Mouse (Mus musculus) testis, adult 10 weeks (tissue): ENCODE data around the gene Ptpn23. TPM values are rescaled to one million over a fixed set of nuclear protein-coding genes. Genes with fewer than 3 reads are reported as not detected.

Experiments used
- polyA plus RNA-seq: library from polyadenylated mRNA; stranded (reverse); fragments of 350-450 nt; fragmentation: Illumina TruSeq; extraction: RNeasy Lipid Tissue Mini Kit (QIAGEN cat#74804); gene quantifications from one replicate; pipeline ENCODE4 v1.2.3, GENCODE M21; 2014; ENCODE audit warnings: low read depth, low replicate concordance

Ptpn23 gene
- 1.1 TPM for polyA plus RNA-seq

DNA sequence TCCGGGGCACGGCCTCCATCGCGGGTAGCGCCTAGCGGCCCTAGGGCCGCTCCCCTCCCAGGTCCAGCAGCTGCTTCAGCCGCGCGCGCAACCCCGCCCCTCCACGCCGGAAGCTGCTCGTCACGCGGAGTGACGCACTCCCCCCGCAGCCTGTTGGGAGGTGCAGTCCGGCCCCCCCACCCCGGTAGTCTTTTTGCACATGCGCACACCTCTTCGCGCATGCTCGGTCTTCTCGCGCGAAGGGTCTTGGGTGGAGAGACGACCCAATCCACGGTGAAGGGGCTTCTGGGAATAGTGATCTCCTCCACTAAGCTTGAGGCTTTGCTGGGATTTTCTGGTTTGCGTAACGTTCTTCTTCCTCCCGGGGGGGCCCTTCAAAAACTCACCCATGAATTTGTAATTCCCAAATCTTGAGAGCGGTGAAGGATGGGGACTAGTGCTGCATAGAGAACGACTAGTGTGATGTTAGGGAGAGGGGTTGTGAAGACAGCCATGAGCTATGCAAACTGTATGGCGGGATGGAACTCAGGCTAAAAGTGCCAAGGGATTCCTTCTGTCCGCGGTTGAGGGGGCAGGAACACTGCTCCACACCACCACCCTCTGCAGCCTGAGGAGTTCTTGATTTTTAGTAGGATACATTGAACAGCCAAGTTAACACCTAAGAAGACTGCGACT, at the start of gene Ptpn23:
Gene Ptpn23 (minus strand): TSS at position 115 of the 675 bp plus-strand sequence.

GRCm38 (mm10) chr9:110419511-110420112, 11.6 kb upstream of the Ptpn23 start, which contains the start of gene Ngp:
Ngp (plus strand) TSS chr9:110419747.

Other genes starting within 250 kb of the Ptpn23 start
- gene Cspg5, start 164.4 kb downstream of the Ptpn23 start, polyA plus RNA-seq: 1.4 TPM
- gene Elp6, start 103.0 kb downstream of the Ptpn23 start, polyA plus RNA-seq: 0.80 TPM
- gene Scap, start 74.9 kb downstream of the Ptpn23 start, polyA plus RNA-seq: 2.5 TPM
- not detected for gene Ngp, start 11.5 kb upstream of the Ptpn23 start, polyA plus RNA-seq
- 3.3 TPM for gene Klhl18, start 68.5 kb upstream of the Ptpn23 start, polyA plus RNA-seq
- gene Kif9, start 68.7 kb upstream of the Ptpn23 start, polyA plus RNA-seq: 181 TPM
- gene Setd2, start 124.4 kb upstream of the Ptpn23 start, polyA plus RNA-seq: 72.6 TPM
- gene Nradd, start 216.2 kb upstream of the Ptpn23 start, polyA plus RNA-seq: 2.3 TPM
- 0.21 TPM for gene Nbeal2, start 245.9 kb upstream of the Ptpn23 start, polyA plus RNA-seq
- 1.4 TPM for gene Ccdc12, start 248.3 kb upstream of the Ptpn23 start, polyA plus RNA-seq